Mouse (Mus musculus): ENCODE measurements around the gene Kdm4a. TPM values are rescaled to one million over a fixed set of nuclear protein-coding genes. Genes with fewer than 3 reads are reported as not detected.
A peak's percentile ranks its signal among the peaks of the same experiment; 100 is the strongest.

Gene Kdm4a
- total and polyA plus RNA-seq, 2 experiments from 2014 or later, result 34.8 to 88.8 TPM

- 77% methylated on average over 3 of the region's 3 CpGs for WGBS
- no peaks in the 10 kb centered on the region for H3K9me3 ChIP-seq (ENCODE audit: low read length)
Measured at GRCm38 (mm10) chr4:118198606-118199005, 18.8 kb upstream of the Kdm4a start.

DNA sequence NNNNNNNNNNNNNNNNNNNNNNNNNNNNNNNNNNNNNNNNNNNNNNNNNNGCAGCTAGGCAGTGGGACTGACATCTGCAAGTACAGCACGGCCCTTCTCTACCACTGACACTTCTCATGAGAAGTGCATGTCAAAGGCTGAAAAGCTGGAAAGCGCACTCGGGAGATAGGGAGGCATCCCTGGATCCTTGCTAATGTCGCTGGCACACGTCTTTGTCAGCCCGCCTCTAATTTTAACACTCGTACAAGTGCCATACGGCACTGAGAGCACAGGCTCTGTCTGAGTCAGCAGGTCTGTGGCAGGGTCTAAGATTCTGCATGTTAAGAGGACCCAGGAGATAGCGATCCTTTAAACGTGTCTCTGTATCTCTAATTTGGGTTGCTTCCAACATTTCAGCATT is 16.3 kb upstream of the Kdm4a start:
- no peak overlapping the region for H3K4me3 ChIP-seq (ENCODE audit: low read depth, low read length)
- no peak for DNase-seq (ENCODE audit: low spot score)
- no peak overlapping the region for H3K27ac ChIP-seq (ENCODE audit: low read depth, low read length)
- H3K9ac ChIP-seq (replicated peaks; ENCODE audit: low read length, poor library complexity, severe bottlenecking), result no peak overlapping the region
- no peaks in the 10 kb centered on the region for H3K4me1 ChIP-seq (ENCODE audit: insufficient read depth, low read length)
- ATAC-seq (ENCODE audit: low FRiP score), result no peak
- TF ChIP-seq CTCF (IDR thresholded peaks at IDR 0.05), result no peak
- H3K36me3 ChIP-seq (ENCODE audit: insufficient read depth, low read length), result no peaks in the 10 kb centered on the region
- H3K27me3 ChIP-seq (ENCODE audit: insufficient read depth, low read length), result no peaks in the 10 kb centered on the region
- H3K9me3 ChIP-seq (ENCODE audit: low read length), result no peaks in the 10 kb centered on the region
- 87% methylated on average over 10 of the region's 10 CpGs for WGBS
- no peak overlapping the region for H3K4me2 ChIP-seq (ENCODE audit: low read depth, low read length, poor library complexity, severe bottlenecking)

More at GRCm38 (mm10) chr4:118198606-118199005, 18.8 kb upstream of the Kdm4a start:
- Histone ChIP-seq H3K27ac (ENCODE audit: low read depth, low read length) (no peak overlapping the region), H3K4me1 (ENCODE audit: insufficient read depth, low read length) (no peaks in the 10 kb centered on the region), H3K4me3 (ENCODE audit: low read depth, low read length) (no peak overlapping the region), H3K36me3 (ENCODE audit: insufficient read depth, low read length) (no peaks in the 10 kb centered on the region), H3K4me2 (ENCODE audit: low read depth, low read length, poor library complexity, severe bottlenecking) (no peak overlapping the region), H3K27me3 (ENCODE audit: insufficient read depth, low read length) (no peaks in the 10 kb centered on the region), H3K9ac (replicated peaks; ENCODE audit: low read length, poor library complexity, severe bottlenecking) (no peak overlapping the region)
- ATAC-seq (ENCODE audit: low FRiP score), result no peak
- DNase-seq (ENCODE audit: low spot score), result no peak
- no peak for TF ChIP-seq CTCF (IDR thresholded peaks at IDR 0.05)

- ATAC-seq (ENCODE audit: low FRiP score), result peak; percentile 0; the same call in 1 of the 2 replicates
Measured at GRCm38 (mm10) chr4:118180301-118181080, 648 bp upstream of the Kdm4a start.

DNA sequence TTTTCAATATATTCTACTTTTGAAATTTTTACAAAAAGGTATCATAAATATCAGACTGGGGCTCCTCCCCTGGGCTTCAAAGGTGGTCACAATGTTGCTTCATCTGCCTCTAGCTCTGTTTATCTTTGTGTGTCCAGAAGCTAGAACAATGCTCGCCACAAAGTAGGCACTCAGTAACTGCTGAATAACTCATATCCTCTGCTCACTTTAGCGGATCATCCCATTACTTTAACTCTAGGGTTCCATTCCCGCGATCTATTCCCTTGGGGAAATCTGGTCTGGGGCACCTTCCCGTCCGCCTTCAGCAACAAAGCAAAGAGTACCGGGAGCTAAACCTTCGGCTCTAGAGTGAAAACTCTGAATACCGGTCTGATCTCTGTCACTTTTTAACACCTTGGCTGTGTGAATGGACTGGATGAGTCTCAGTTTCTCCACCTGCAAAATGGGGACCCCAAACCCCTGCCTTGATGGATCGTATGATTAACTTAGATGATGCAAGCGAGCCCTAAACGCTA is 834 bp downstream of the Kdm4a start:
- H3K9ac ChIP-seq (replicated peaks; ENCODE audit: low read length, poor library complexity, severe bottlenecking), result peak overlapping the region; percentile 83
- H3K4me3 ChIP-seq (ENCODE audit: low read depth, low read length), result peak overlapping the region; percentile 77
- H3K36me3 ChIP-seq (ENCODE audit: insufficient read depth, low read length), result peaks cover 25% of the 10 kb centered on the region
- TF ChIP-seq CTCF (IDR thresholded peaks at IDR 0.05), result no peak
- no peaks in the 10 kb centered on the region for H3K27me3 ChIP-seq (ENCODE audit: insufficient read depth, low read length)
- peak; percentile 14 for DNase-seq (ENCODE audit: low spot score)
- WGBS, result 1% methylated on average over 12 of the region's 12 CpGs
- H3K4me1 ChIP-seq (ENCODE audit: insufficient read depth, low read length), result peaks cover 4% of the 10 kb centered on the region; the same call in 1 of the 2 replicates
- no peak for ATAC-seq (ENCODE audit: low FRiP score)
- peak overlapping the region; percentile 78 for H3K4me2 ChIP-seq (ENCODE audit: low read depth, low read length, poor library complexity, severe bottlenecking)
- H3K27ac ChIP-seq (ENCODE audit: low read depth, low read length), result peak overlapping the region; percentile 89
- H3K9me3 ChIP-seq (ENCODE audit: low read length), result no peaks in the 10 kb centered on the region

More at GRCm38 (mm10) chr4:118180301-118181080, 648 bp upstream of the Kdm4a start:
- peak overlapping the region; percentile 56 for H3K4me2 ChIP-seq (ENCODE audit: low read depth, low read length, poor library complexity, severe bottlenecking)
- H3K4me1 ChIP-seq (ENCODE audit: insufficient read depth, low read length), result peaks cover 4% of the 10 kb centered on the region; the same call in 1 of the 2 replicates
- no peak for DNase-seq (ENCODE audit: low spot score)
- peak overlapping the region; percentile 34 for H3K9ac ChIP-seq (replicated peaks; ENCODE audit: low read length, poor library complexity, severe bottlenecking)
- peaks cover 10% of the 10 kb centered on the region for H3K36me3 ChIP-seq (ENCODE audit: insufficient read depth, low read length)
- H3K9me3 ChIP-seq (ENCODE audit: low read length), result no peaks in the 10 kb centered on the region
- H3K27me3 ChIP-seq (ENCODE audit: insufficient read depth, low read length), result no peaks in the 10 kb centered on the region
- WGBS, result 11% methylated on average over 17 of the region's 17 CpGs
- no peak for TF ChIP-seq CTCF (IDR thresholded peaks at IDR 0.05)
- H3K27ac ChIP-seq (ENCODE audit: low read depth, low read length), result peak overlapping the region; percentile 77
- H3K4me3 ChIP-seq (ENCODE audit: low read depth, low read length), result peak overlapping the region; percentile 77

DNA sequence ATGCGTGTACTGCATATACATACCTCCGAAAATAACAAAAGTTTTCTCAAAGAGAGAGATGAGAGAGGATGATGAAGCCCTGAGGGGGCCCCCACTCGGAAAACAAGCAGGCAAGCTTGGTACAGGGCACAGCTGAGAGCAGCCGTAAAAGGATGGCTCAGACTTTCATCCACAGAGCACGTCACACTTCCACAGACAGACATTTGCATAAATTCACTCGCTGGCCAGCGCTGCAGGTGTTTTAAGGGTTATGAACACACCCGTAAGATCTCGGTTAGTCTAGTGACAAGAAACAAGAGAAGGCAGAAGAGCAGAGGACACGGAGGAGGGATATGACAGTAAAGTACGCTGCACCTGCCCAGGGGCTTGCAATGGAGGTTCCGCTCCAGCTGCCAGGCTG is 7.4 kb downstream of the Kdm4a start:
- TF ChIP-seq CTCF (IDR thresholded peaks at IDR 0.05), result no peak
- 90% methylated on average over 12 of the region's 12 CpGs for WGBS
- Histone ChIP-seq H3K27me3 (ENCODE audit: insufficient read depth, low read length) (no peaks in the 10 kb centered on the region), H3K4me1 (ENCODE audit: insufficient read depth, low read length) (no peaks in the 10 kb centered on the region), H3K9ac (replicated peaks; ENCODE audit: low read length, poor library complexity, severe bottlenecking) (no peak overlapping the region), H3K27ac (ENCODE audit: low read depth, low read length) (no peak overlapping the region), H3K4me3 (ENCODE audit: low read depth, low read length) (no peak overlapping the region), H3K36me3 (ENCODE audit: insufficient read depth, low read length) (peaks cover 81% of the 10 kb centered on the region), H3K9me3 (ENCODE audit: low read length) (no peaks in the 10 kb centered on the region), H3K4me2 (ENCODE audit: low read depth, low read length, poor library complexity, severe bottlenecking) (no peak overlapping the region)
- no peak for ATAC-seq (ENCODE audit: low FRiP score)
- DNase-seq (ENCODE audit: low spot score), result no peak

GRCm38 (mm10) chr4:118171006-118171405 is 8.8 kb downstream of the Kdm4a start:
- 91% methylated on average over 9 of the region's 9 CpGs for WGBS
- TF ChIP-seq CTCF (IDR thresholded peaks at IDR 0.05), result peak; percentile 48

More at GRCm38 (mm10) chr4:118171006-118171405, 8.8 kb downstream of the Kdm4a start:
- Histone ChIP-seq H3K4me3 (ENCODE audit: low read depth, low read length) (no peak overlapping the region), H3K36me3 (ENCODE audit: insufficient read depth, low read length) (peaks cover 83% of the 10 kb centered on the region), H3K27ac (ENCODE audit: low read depth, low read length) (no peak overlapping the region), H3K27me3 (ENCODE audit: insufficient read depth, low read length) (no peaks in the 10 kb centered on the region), H3K9ac (replicated peaks; ENCODE audit: low read length, poor library complexity, severe bottlenecking) (no peak overlapping the region), H3K4me1 (ENCODE audit: insufficient read depth, low read length) (no peaks in the 10 kb centered on the region), H3K9me3 (ENCODE audit: low read length) (no peaks in the 10 kb centered on the region), H3K4me2 (ENCODE audit: low read depth, low read length, poor library complexity, severe bottlenecking) (no peak overlapping the region)
- DNase-seq (ENCODE audit: low spot score) (no peak), ATAC-seq (ENCODE audit: low FRiP score) (no peak)
